Mouse (Mus musculus): ENCODE results near the gene Rora. TPM values are rescaled to one million over a fixed set of nuclear protein-coding genes. Genes with fewer than 3 reads are reported as not detected.

Rora gene
- polyA plus RNA-seq, 1 experiment from 2014 or later = 4.3 TPM

DNA sequence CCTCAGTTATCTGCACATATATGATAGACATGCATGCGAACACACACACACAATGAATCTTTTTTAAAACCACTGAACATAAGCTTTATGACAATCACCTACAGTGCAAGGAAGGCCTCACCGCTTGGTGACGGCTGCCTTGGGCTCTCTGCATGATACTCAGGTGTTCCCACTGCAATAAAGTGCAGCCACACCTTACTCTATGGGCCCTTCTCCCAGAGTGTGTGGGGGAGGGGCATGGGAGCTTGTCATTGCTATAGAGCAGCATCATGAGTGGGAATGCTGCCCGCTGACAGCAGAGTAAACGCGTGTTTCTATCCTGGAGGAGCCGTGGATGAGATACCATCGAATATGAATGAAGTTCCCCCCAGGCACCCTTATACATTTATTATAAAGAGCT, 525.6 kb downstream of the Rora start:
- no peaks in the 10 kb centered on the region for H3K4me1 ChIP-seq (ENCODE audit: control insufficient read depth, insufficient read depth, low read length)
- ATAC-seq (ENCODE audit: low FRiP score) (no peak), DNase-seq (ENCODE audit: low spot score, missing footprints) (no peak)
- H3K27ac ChIP-seq (ENCODE audit: low read depth, low read length) = no peak overlapping the region
- no peaks in the 10 kb centered on the region for H3K27me3 ChIP-seq (ENCODE audit: control insufficient read depth, insufficient read depth, low read length)
- H3K36me3 ChIP-seq (ENCODE audit: control insufficient read depth, insufficient read depth, low read length) = no peaks in the 10 kb centered on the region
- H3K4me3 ChIP-seq (ENCODE audit: low read depth, low read length) = no peak overlapping the region
- 94% methylated on average over 8 of the region's 8 CpGs for WGBS
- no peak overlapping the region for H3K9ac ChIP-seq (ENCODE audit: low read length)
- H3K4me2 ChIP-seq = no peak overlapping the region
- no peaks in the 10 kb centered on the region for H3K9me3 ChIP-seq (ENCODE audit: control insufficient read depth, low read length)

DNA sequence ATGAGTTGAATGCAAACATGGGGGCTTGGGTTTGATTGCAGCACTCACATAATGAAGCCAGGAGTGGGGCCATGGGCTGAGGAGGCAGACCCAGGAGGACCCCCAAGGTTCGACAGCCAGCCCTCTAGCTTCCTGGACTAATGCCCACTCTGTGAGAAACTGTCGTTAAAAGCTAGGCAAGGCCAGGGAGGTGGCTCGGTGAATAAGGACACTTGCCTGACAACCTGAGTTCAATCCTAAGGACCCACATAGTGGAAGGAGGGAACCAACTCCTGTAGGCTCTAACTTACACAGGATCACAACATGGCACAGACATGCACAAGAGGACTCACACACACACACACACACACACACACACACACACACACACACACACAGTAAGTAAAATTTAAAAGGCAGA, 527.4 kb downstream of the Rora start:
- no peak overlapping the region for H3K4me3 ChIP-seq (ENCODE audit: low read depth, low read length)
- H3K27ac ChIP-seq (ENCODE audit: low read depth, low read length) = no peak overlapping the region
- no peak overlapping the region for H3K9ac ChIP-seq (ENCODE audit: low read length)
- H3K4me1 ChIP-seq (ENCODE audit: control insufficient read depth, insufficient read depth, low read length) = no peaks in the 10 kb centered on the region
- no peak for ATAC-seq (ENCODE audit: low FRiP score)
- no peak overlapping the region for H3K4me2 ChIP-seq
- DNase-seq (ENCODE audit: low spot score, missing footprints) = no peak
- no peaks in the 10 kb centered on the region for H3K36me3 ChIP-seq (ENCODE audit: control insufficient read depth, insufficient read depth, low read length)
- 62% methylated on average over 3 of the region's 3 CpGs for WGBS
- H3K27me3 ChIP-seq (ENCODE audit: control insufficient read depth, insufficient read depth, low read length) = no peaks in the 10 kb centered on the region
- H3K9me3 ChIP-seq (ENCODE audit: control insufficient read depth, low read length) = no peaks in the 10 kb centered on the region

DNA sequence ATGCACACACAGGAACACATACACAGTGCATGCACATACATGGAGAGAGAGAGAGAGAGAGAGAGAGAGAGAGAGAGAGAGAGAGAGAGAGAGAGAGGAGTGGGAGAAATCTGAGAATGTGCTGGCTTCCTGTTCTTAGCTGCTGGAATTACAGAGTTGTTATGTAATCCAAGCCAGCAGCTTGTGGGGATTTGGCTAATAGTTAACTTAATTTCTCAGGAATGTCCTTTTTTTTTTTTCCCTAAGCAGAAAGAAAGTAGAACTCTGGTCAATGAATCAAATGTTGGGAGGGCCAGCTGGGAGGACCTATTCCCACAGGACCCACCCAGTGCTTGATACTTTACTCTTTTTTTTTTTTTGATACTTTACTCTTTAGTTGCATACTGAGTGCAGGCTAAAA, 527.8 kb downstream of the Rora start:
- no peak overlapping the region for H3K4me3 ChIP-seq (ENCODE audit: low read depth, low read length)
- no peaks in the 10 kb centered on the region for H3K36me3 ChIP-seq (ENCODE audit: control insufficient read depth, insufficient read depth, low read length)
- H3K27ac ChIP-seq (ENCODE audit: low read depth, low read length) = no peak overlapping the region
- DNase-seq (ENCODE audit: low spot score, missing footprints) = no peak
- H3K9me3 ChIP-seq (ENCODE audit: control insufficient read depth, low read length) = no peaks in the 10 kb centered on the region
- ATAC-seq (ENCODE audit: low FRiP score) = no peak
- no peaks in the 10 kb centered on the region for H3K4me1 ChIP-seq (ENCODE audit: control insufficient read depth, insufficient read depth, low read length)
- no peak overlapping the region for H3K9ac ChIP-seq (ENCODE audit: low read length)
- H3K4me2 ChIP-seq = no peak overlapping the region
- H3K27me3 ChIP-seq (ENCODE audit: control insufficient read depth, insufficient read depth, low read length) = no peaks in the 10 kb centered on the region

GRCm38 (mm10) chr9:69183888-69184287, 530.3 kb downstream of the Rora start:
- Histone ChIP-seq H3K9ac (ENCODE audit: low read length) (no peak overlapping the region), H3K9me3 (ENCODE audit: control insufficient read depth, low read length) (no peaks in the 10 kb centered on the region), H3K27me3 (ENCODE audit: control insufficient read depth, insufficient read depth, low read length) (no peaks in the 10 kb centered on the region), H3K4me2 (no peak overlapping the region), H3K4me3 (ENCODE audit: low read depth, low read length) (no peak overlapping the region), H3K27ac (ENCODE audit: low read depth, low read length) (no peak overlapping the region), H3K36me3 (ENCODE audit: control insufficient read depth, insufficient read depth, low read length) (no peaks in the 10 kb centered on the region), H3K4me1 (ENCODE audit: control insufficient read depth, insufficient read depth, low read length) (no peaks in the 10 kb centered on the region)
- ATAC-seq (ENCODE audit: low FRiP score) = no peak
- 82% methylated on average over 4 of the region's 4 CpGs for WGBS
- no peak for DNase-seq (ENCODE audit: low spot score, missing footprints)

GRCm38 (mm10) chr9:69190726-69191125, 537.1 kb downstream of the Rora start:
- Histone ChIP-seq H3K9ac (ENCODE audit: low read length) (no peak overlapping the region), H3K27ac (ENCODE audit: low read depth, low read length) (no peak overlapping the region), H3K27me3 (ENCODE audit: control insufficient read depth, insufficient read depth, low read length) (no peaks in the 10 kb centered on the region), H3K4me1 (ENCODE audit: control insufficient read depth, insufficient read depth, low read length) (no peaks in the 10 kb centered on the region), H3K4me3 (ENCODE audit: low read depth, low read length) (no peak overlapping the region), H3K4me2 (no peak overlapping the region), H3K36me3 (ENCODE audit: control insufficient read depth, insufficient read depth, low read length) (no peaks in the 10 kb centered on the region), H3K9me3 (ENCODE audit: control insufficient read depth, low read length) (no peaks in the 10 kb centered on the region)
- 40% methylated on average over 1 of the region's 1 CpGs for WGBS
- DNase-seq (ENCODE audit: low spot score, missing footprints) (peak; percentile 71), ATAC-seq (ENCODE audit: low FRiP score) (no peak)

- H3K36me3 ChIP-seq (ENCODE audit: control insufficient read depth, insufficient read depth, low read length) = no peaks in the 10 kb centered on the region
- H3K4me3 ChIP-seq (ENCODE audit: low read depth, low read length) = no peak overlapping the region
- H3K9ac ChIP-seq (ENCODE audit: low read length) = no peak overlapping the region
- DNase-seq (ENCODE audit: low spot score, missing footprints) (peak; percentile 19), ATAC-seq (ENCODE audit: low FRiP score) (no peak)
- 87% methylated on average over 8 of the region's 8 CpGs for WGBS
- no peak overlapping the region for H3K4me2 ChIP-seq
- no peaks in the 10 kb centered on the region for H3K9me3 ChIP-seq (ENCODE audit: control insufficient read depth, low read length)
- H3K4me1 ChIP-seq (ENCODE audit: control insufficient read depth, insufficient read depth, low read length) = no peaks in the 10 kb centered on the region
- no peaks in the 10 kb centered on the region for H3K27me3 ChIP-seq (ENCODE audit: control insufficient read depth, insufficient read depth, low read length)
- H3K27ac ChIP-seq (ENCODE audit: low read depth, low read length) = no peak overlapping the region
Observed at GRCm38 (mm10) chr9:69192446-69192845, 538.9 kb downstream of the Rora start.

DNA sequence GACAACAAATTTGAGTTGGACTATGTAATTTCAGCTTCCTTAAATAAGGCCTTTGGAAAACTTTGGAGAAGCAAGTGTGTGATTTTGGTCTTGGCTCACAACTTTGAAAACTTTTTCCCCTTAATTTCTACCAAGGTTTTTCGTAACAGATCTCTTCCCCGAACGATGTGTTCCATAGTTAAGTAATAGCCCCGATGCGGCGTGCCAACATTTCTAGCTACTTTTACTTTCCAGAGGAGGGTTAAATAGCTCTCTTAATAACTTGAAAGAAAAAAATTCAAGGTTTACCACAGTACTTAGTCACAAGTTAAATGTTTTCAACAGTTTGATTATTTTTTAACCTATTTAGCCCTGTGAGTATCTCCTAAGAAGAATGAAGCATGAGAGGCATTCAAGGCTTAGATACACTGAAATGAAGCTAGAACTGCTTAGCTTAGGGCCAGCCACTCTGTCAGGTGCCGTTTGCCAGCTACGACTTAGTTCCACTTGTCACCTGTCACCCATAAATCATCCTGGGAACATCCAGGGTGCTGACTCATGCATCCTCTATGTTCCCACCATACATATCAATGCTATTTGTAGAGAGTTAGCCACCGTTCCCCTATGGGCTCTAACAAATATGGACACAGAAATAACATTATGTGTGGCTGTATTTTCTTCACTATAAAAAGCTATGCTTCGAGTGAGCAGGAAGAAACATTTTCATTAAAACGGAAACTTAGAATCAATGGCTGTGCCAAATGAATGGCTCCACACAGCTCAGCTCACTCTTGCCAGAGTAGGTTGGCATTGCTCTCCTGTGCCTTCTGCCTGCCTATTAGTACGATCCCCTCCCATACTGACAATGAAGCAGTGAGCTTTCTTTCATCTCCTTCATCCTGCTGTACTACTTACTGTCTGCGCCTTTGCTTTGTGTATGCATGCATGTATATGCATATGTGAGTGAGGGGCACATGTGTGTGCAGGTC, 541.3 kb downstream of the Rora start:
- Histone ChIP-seq H3K4me2 (no peak overlapping the region), H3K4me1 (ENCODE audit: control insufficient read depth, insufficient read depth, low read length) (no peaks in the 10 kb centered on the region), H3K27ac (ENCODE audit: low read depth, low read length) (no peak overlapping the region), H3K9ac (ENCODE audit: low read length) (no peak overlapping the region), H3K36me3 (ENCODE audit: control insufficient read depth, insufficient read depth, low read length) (no peaks in the 10 kb centered on the region), H3K27me3 (ENCODE audit: control insufficient read depth, insufficient read depth, low read length) (no peaks in the 10 kb centered on the region), H3K4me3 (ENCODE audit: low read depth, low read length) (no peak overlapping the region), H3K9me3 (ENCODE audit: control insufficient read depth, low read length) (no peaks in the 10 kb centered on the region)
- 91% methylated on average over 13 of the region's 13 CpGs for WGBS
- DNase-seq (ENCODE audit: low spot score, missing footprints) = no peak
- no peak for ATAC-seq (ENCODE audit: low FRiP score)

GRCm38 (mm10) chr9:69213796-69214195, 560.2 kb downstream of the Rora start:
- H3K9me3 ChIP-seq (ENCODE audit: control insufficient read depth, low read length) = no peaks in the 10 kb centered on the region
- peaks cover 2% of the 10 kb centered on the region for H3K4me1 ChIP-seq (ENCODE audit: control insufficient read depth, insufficient read depth, low read length)
- no peak overlapping the region for H3K9ac ChIP-seq (ENCODE audit: low read length)
- no peaks in the 10 kb centered on the region for H3K27me3 ChIP-seq (ENCODE audit: control insufficient read depth, insufficient read depth, low read length)
- no peak overlapping the region for H3K4me2 ChIP-seq
- H3K36me3 ChIP-seq (ENCODE audit: control insufficient read depth, insufficient read depth, low read length) = no peaks in the 10 kb centered on the region
- H3K27ac ChIP-seq (ENCODE audit: low read depth, low read length) = no peak overlapping the region
- no peak overlapping the region for H3K4me3 ChIP-seq (ENCODE audit: low read depth, low read length)
- WGBS = 78% methylated on average over 5 of the region's 5 CpGs
- ATAC-seq (ENCODE audit: low FRiP score) (no peak), DNase-seq (ENCODE audit: low spot score, missing footprints) (peak; percentile 78)

DNA sequence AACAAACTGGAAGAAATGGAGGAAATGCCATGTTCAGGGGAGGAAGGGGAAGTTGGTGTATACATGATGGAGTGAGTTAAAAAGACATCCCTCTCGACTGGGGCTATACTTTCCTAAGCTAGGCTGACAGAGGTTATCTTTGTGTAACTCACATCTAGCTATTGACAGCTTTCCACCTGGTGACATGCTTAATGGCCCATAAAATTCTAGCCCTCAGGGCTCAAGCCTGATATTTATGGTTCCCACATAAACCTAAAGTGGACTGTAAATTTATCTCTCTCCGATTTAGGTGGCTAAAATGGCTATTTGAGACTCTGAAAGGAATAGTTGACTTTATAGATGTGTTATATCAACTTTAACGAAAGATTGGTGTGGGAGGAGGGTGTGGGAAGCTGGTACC, 571.3 kb downstream of the Rora start:
- DNase-seq (ENCODE audit: low spot score, missing footprints) (no peak), ATAC-seq (ENCODE audit: low FRiP score) (no peak)
- H3K9me3 ChIP-seq (ENCODE audit: control insufficient read depth, low read length) = no peaks in the 10 kb centered on the region
- H3K4me3 ChIP-seq (ENCODE audit: low read depth, low read length) = no peak overlapping the region
- no peak overlapping the region for H3K9ac ChIP-seq (ENCODE audit: low read length)
- no peaks in the 10 kb centered on the region for H3K36me3 ChIP-seq (ENCODE audit: control insufficient read depth, insufficient read depth, low read length)
- 76% methylated on average over 3 of the region's 3 CpGs for WGBS
- no peak overlapping the region for H3K27ac ChIP-seq (ENCODE audit: low read depth, low read length)
- no peaks in the 10 kb centered on the region for H3K4me1 ChIP-seq (ENCODE audit: control insufficient read depth, insufficient read depth, low read length)
- no peak overlapping the region for H3K4me2 ChIP-seq
- no peaks in the 10 kb centered on the region for H3K27me3 ChIP-seq (ENCODE audit: control insufficient read depth, insufficient read depth, low read length)

Measured in midbrain, embryonic 11.5 days (tissue).